Mouse (Mus musculus) kidney, embryonic 15.5 days (tissue): ENCODE results near the gene Gm42372. TPM values are rescaled to one million over a fixed set of nuclear protein-coding genes. Genes with fewer than 3 reads are reported as not detected.

ENCODE experiments used
- ATAC-seq: fragments of 200-750 bp; cut with Nextera tagmentation; replicated peaks from 2 replicates; pipeline ENCODE4 v1.8.0; 2017; ENCODE audit warnings: moderate TSS enrichment; ENCODE audit not compliant: low FRiP score
- H3K27ac ChIP-seq: fragments of 300-500 bp; sonication (generic); 2 replicates; pipeline ENCODE4 v1.5.1; 2015; ENCODE audit warnings: mild to moderate bottlenecking, inconsistent platforms
- H3K27me3 ChIP-seq: fragments of 300-500 bp; sonication (generic); 2 replicates; pipeline ENCODE4 v1.6.1; 2015; ENCODE audit warnings: inconsistent platforms
- H3K36me3 ChIP-seq: fragments of 300-500 bp; sonication (generic); 2 replicates; pipeline ENCODE4 v1.6.1; 2015; ENCODE audit warnings: inconsistent platforms
- H3K4me1 ChIP-seq: fragments of 300-500 bp; sonication (generic); 2 replicates; pipeline ENCODE4 v1.6.1; 2015; ENCODE audit warnings: inconsistent platforms
- H3K4me2 ChIP-seq: fragments of 300-500 bp; sonication (generic); 2 replicates; pipeline ENCODE4 v1.6.1; 2015; ENCODE audit warnings: moderate library complexity, mild to moderate bottlenecking, inconsistent platforms
- H3K4me3 ChIP-seq: fragments of 300-500 bp; sonication (generic); replicated peaks from 2 replicates; pipeline ENCODE4 v1.5.1; 2015; ENCODE audit warnings: mild to moderate bottlenecking, inconsistent platforms
- H3K9ac ChIP-seq: fragments of 300-500 bp; sonication (generic); 2 replicates; pipeline ENCODE4 v1.6.1; 2015; ENCODE audit warnings: mild to moderate bottlenecking, inconsistent platforms
- H3K9me3 ChIP-seq: fragments of 300-500 bp; sonication (generic); replicated peaks from 2 replicates; pipeline ENCODE4 v1.6.1; 2016; ENCODE audit warnings: inconsistent platforms
- WGBS: fragments of 180-500 bp; shearing (Covaris S2); methylation state at CpG from one replicate; pipeline ENCODE4 v1.1.7; 2015; ENCODE audit warnings: mixed read lengths; 5-methylcytosine and 5-hydroxymethylcytosine counted together
- polyA plus RNA-seq: library from polyadenylated mRNA; unstranded; fragments of >200 nt; fragmentation: Nextera tagmentation; extraction: Ambion mirVana; gene quantifications from 2 replicates; pipeline ENCODE4 v1.2.1, GENCODE M21; 2015

Gm42372 gene
- polyA plus RNA-seq, 1 experiment from 2014 or later: 0.31 TPM

GRCm38 (mm10) chr7:17015381-17015780 lies 32.5 kb downstream of the Gm42372 start:
- Histone ChIP-seq H3K9me3 (no peaks in the 10 kb centered on the region), H3K4me1 (no peaks in the 10 kb centered on the region; the same call in 1 of the 2 replicates), H3K4me2 (no peak overlapping the region), H3K27ac (no peak overlapping the region), H3K36me3 (peaks cover 96% of the 10 kb centered on the region), H3K9ac (no peak overlapping the region), H3K4me3 (no peak overlapping the region), H3K27me3 (no peaks in the 10 kb centered on the region)
- 82% methylated on average over 6 of the region's 6 CpGs for WGBS
- no peak for ATAC-seq

DNA sequence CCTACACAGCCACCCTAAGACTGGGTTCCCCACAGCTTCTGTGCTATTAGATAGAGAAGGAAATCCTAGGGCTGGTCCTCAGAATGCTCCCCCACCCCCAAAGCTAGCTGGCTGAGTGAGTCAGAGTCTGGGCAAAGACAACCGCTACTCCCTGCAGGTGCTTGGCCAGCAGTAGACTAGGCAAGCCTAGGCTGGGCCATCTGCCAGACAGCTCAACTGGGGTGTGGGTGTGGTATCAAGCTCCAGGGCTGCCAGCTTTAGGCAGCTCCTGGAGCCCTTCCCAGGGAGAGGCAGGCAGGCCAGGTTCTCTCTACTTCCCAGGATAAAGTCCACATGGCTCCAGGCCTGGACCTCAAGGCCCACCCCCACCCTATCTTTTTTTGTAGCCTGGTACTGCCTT lies 34.1 kb downstream of the Gm42372 start:
- Histone ChIP-seq H3K4me1 (no peaks in the 10 kb centered on the region; the same call in 1 of the 2 replicates), H3K27ac (peak overlapping the region; percentile 15; the same call in 1 of the 2 replicates), H3K4me2 (no peak overlapping the region), H3K36me3 (peaks cover 96% of the 10 kb centered on the region), H3K4me3 (no peak overlapping the region), H3K9ac (no peak overlapping the region), H3K9me3 (no peaks in the 10 kb centered on the region), H3K27me3 (no peaks in the 10 kb centered on the region)
- ATAC-seq: peak; percentile 46; the same call in 1 of the 2 replicates
- 81% methylated on average over 1 of the region's 1 CpGs for WGBS

DNA sequence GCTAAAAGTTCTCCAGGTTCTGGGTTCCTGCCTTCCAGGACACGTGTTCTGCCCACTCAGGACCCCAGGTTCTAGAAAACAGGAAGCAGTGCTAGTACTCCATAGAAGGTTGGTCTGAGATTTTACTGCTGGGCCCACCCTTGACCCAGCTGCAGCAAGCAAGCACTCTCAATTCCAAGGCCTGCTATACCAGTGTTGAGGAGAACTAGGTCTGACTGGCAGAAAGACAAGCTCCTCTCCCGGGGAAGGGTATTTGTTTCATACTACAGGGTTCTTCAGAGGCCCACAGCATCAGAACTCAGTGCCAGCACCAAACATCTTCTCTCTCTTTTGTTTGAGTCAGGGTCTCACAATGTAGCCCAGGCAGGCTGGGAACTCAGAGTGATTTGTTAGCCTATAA lies 35.0 kb downstream of the Gm42372 start:
- Histone ChIP-seq H3K27me3 (no peaks in the 10 kb centered on the region), H3K36me3 (peaks cover 96% of the 10 kb centered on the region), H3K9me3 (no peaks in the 10 kb centered on the region), H3K9ac (no peak overlapping the region), H3K4me1 (no peaks in the 10 kb centered on the region; the same call in 1 of the 2 replicates), H3K4me2 (no peak overlapping the region), H3K27ac (no peak overlapping the region), H3K4me3 (no peak overlapping the region)
- 90% methylated on average over 2 of the region's 2 CpGs for WGBS
- no peak for ATAC-seq

DNA sequence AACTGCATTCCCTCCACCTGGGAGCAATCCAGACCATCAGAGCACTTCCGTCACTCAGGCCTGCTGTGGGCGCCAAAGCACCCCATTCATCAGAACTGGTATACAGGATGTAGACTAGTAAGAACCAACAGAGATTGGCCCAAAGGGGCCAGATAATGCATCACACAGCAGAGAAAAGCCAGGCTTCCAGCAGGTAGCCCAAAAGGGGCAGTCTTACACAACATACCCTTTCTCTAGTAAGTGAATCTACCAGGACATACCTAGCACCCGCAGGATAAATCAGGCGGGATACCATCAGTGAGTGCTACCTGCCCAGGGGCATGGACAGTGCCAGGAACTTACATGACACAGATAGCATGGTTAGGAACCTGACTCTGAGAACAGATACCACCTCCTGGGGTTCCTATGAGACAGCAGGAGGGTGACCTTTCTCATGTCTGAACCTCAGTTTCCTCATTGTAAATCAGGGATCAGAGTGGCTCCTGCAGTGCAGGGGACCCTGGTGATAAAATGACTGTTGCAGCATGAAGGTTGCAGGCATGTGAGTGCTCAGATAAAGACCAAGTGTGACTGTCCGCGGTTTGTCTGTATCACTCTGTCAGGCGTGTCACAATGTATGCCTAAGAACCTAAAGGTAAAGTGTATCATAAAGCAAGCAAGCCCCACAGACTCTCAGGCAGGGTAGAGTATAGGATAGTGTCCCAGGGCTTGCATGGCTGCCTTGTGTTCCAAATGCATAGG lies 36.7 kb downstream of the Gm42372 start:
- Histone ChIP-seq H3K4me3 (no peak overlapping the region), H3K9me3 (no peaks in the 10 kb centered on the region), H3K9ac (no peak overlapping the region), H3K27me3 (no peaks in the 10 kb centered on the region), H3K4me1 (peaks cover 14% of the 10 kb centered on the region), H3K4me2 (no peak overlapping the region), H3K27ac (no peak overlapping the region), H3K36me3 (peaks cover 93% of the 10 kb centered on the region)
- 91% methylated on average over 7 of the region's 7 CpGs for WGBS
- no peak for ATAC-seq

- 97% methylated on average over 15 of the region's 15 CpGs for WGBS
- Histone ChIP-seq H3K4me1 (peaks cover 39% of the 10 kb centered on the region), H3K9ac (no peak overlapping the region), H3K36me3 (peaks cover 68% of the 10 kb centered on the region), H3K4me3 (no peak overlapping the region), H3K4me2 (no peak overlapping the region), H3K27me3 (no peaks in the 10 kb centered on the region), H3K9me3 (no peaks in the 10 kb centered on the region), H3K27ac (no peak overlapping the region)
- no peak for ATAC-seq
These were observed 39.3 kb downstream of the Gm42372 start for GRCm38 (mm10) chr7:17022176-17022575.

- H3K9me3 ChIP-seq: no peaks in the 10 kb centered on the region
- peak overlapping the region; percentile 83 for H3K27ac ChIP-seq
- H3K4me1 ChIP-seq: peaks cover 41% of the 10 kb centered on the region
- H3K4me3 ChIP-seq: no peak overlapping the region
- WGBS: 61% methylated on average over 4 of the region's 4 CpGs
- H3K36me3 ChIP-seq: peaks cover 57% of the 10 kb centered on the region
- no peak for ATAC-seq
- no peak overlapping the region; the same call in 1 of the 2 replicates for H3K9ac ChIP-seq
- H3K4me2 ChIP-seq: peak overlapping the region; percentile 76; the same call in 1 of the 2 replicates
- no peaks in the 10 kb centered on the region for H3K27me3 ChIP-seq
These were observed 40.8 kb downstream of the Gm42372 start for GRCm38 (mm10) chr7:17023701-17024100.

DNA sequence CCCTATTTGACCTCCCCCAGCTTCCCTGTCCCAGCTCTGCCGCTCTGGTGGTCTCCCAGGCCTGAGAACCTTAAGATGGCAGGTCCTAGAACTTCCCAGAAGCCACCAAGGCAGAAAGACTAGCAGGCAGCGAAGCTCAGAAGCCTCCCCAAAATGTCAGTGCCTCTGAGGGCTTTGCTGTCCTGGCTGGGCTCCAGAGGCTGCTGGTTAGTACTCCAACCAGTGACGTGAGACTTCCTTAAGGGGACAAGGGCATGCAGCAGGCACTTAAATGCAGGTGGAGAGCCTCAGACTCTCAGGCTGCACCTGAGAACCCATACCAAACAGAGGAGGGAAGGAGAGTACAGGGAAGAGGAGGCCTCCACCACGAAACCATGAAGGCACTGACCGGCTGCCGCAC lies 41.3 kb downstream of the Gm42372 start:
- Histone ChIP-seq H3K36me3 (peaks cover 53% of the 10 kb centered on the region), H3K9me3 (no peaks in the 10 kb centered on the region), H3K4me2 (peak overlapping the region; percentile 76), H3K9ac (no peak overlapping the region; the same call in 1 of the 2 replicates), H3K4me3 (no peak overlapping the region), H3K27ac (peak overlapping the region; percentile 83), H3K27me3 (no peaks in the 10 kb centered on the region), H3K4me1 (peaks cover 41% of the 10 kb centered on the region)
- no peak for ATAC-seq
- WGBS: 80% methylated on average over 6 of the region's 6 CpGs

GRCm38 (mm10) chr7:17024814-17025504 lies 42.1 kb downstream of the Gm42372 start:
- no peak for ATAC-seq
- 64% methylated on average over 10 of the region's 10 CpGs for WGBS
- Histone ChIP-seq H3K27ac (peak overlapping the region; percentile 83), H3K4me1 (peaks cover 41% of the 10 kb centered on the region), H3K9ac (peak overlapping the region; percentile 23; the same call in 1 of the 2 replicates), H3K4me3 (no peak overlapping the region), H3K27me3 (no peaks in the 10 kb centered on the region), H3K36me3 (peaks cover 44% of the 10 kb centered on the region), H3K9me3 (no peaks in the 10 kb centered on the region), H3K4me2 (peak overlapping the region; percentile 76)

DNA sequence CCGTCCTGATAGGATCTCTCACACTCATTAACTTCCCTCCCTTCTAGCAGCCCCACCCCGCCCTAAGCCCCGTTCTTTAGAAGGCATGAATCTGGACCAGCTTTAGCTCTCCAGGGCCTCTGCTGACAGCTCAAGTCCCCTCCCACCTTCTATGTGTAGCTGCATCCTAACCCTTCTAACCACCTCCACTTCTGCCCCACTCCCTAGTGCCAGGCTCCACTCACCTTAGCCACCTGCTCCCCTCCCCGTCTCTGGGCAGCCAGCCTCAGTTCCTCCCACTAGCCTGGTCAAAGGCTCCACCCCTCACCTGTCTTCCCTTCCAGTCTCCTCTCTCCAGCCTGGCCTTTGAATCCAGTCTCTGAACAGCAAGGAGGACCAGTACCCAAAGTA lies 42.6 kb downstream of the Gm42372 start:
- H3K9ac ChIP-seq: 0 out of 2 replicates have a peak overlapping the region, but pooled peaks have one; percentile 83
- H3K9me3 ChIP-seq: no peaks in the 10 kb centered on the region
- H3K4me3 ChIP-seq: peak overlapping the region; percentile 92; the same call in 1 of the 2 replicates
- peak overlapping the region; percentile 76 for H3K4me2 ChIP-seq
- peaks cover 41% of the 10 kb centered on the region for H3K4me1 ChIP-seq
- no peaks in the 10 kb centered on the region for H3K27me3 ChIP-seq
- 52% methylated on average over 4 of the region's 4 CpGs for WGBS
- H3K27ac ChIP-seq: peak overlapping the region; percentile 83
- H3K36me3 ChIP-seq: peaks cover 39% of the 10 kb centered on the region
- ATAC-seq: no peak

GRCm38 (mm10) chr7:17025896-17026622 lies 43.2 kb downstream of the Gm42372 start:
- Histone ChIP-seq H3K4me3 (peak overlapping the region; percentile 92), H3K4me2 (peak overlapping the region; percentile 76), H3K9me3 (no peaks in the 10 kb centered on the region), H3K9ac (peak overlapping the region; percentile 83; the same call in 1 of the 2 replicates), H3K27ac (peak overlapping the region; percentile 83), H3K36me3 (peaks cover 37% of the 10 kb centered on the region), H3K27me3 (no peaks in the 10 kb centered on the region), H3K4me1 (peaks cover 41% of the 10 kb centered on the region)
- WGBS: 60% methylated on average over 9 of the region's 9 CpGs
- ATAC-seq: no peak

DNA sequence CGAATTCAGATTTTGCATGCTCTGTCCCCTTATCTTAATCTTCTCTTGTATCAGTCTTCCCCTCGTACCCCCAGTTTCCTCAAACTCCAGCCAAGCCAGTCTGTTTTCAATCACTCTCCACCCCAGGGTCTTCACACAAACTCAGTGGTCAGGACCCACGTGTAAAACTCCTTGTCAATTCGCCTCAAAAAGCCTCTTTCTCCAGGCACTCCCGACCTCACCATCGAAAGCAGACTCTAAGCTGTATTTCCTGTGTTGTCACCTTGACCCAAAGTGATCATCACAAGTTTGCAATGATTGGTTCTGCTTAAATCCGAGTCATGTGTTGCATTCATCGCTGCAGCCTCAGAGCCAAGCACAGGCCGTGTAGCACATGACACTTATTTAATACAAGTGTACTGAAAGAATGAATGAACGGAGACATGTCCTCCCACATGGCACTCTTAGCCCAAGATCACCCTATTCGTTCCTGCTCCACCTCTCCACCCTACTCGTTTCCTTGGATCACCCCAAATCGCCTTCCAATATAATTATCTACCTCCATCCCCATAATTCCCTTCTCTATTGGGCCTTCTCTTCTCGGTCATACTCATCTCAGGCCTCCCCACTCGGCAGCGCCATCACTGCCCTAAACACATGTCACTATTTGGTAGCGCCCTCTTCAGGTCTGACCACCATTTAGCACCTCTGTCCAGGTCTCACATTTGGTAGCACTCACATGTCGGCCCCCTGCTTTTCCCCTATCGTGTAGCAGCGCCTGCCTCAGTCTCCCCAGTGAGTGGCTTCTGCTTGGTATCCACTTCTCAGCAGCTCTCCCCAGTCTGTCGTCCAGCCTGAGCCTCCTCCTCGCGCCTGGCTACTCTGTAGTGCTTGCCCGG lies 44.1 kb downstream of the Gm42372 start:
- Histone ChIP-seq H3K4me2 (peak overlapping the region; percentile 76), H3K27ac (peak overlapping the region; percentile 91), H3K27me3 (no peaks in the 10 kb centered on the region), H3K9ac (peak overlapping the region; percentile 83), H3K9me3 (no peaks in the 10 kb centered on the region), H3K4me3 (peak overlapping the region; percentile 92), H3K36me3 (peaks cover 37% of the 10 kb centered on the region), H3K4me1 (peaks cover 41% of the 10 kb centered on the region)
- peak; percentile 66 for ATAC-seq
- 5% methylated on average over 24 of the region's 24 CpGs for WGBS
